Mouse (Mus musculus) cerebellum, adult 11 months (tissue): Measurements from ENCODE around the gene Mybphl.

Experiments used
- DNase-seq: peaks from one replicate; pipeline ENCODE4 v3.0.0; 2022

Gene Mybphl

GRCm38 (mm10) chr3:108372691-108373090 lies 8.0 kb downstream of the Mybphl start:
- DNase-seq = no peak

GRCm38 (mm10) chr3:108378875-108379663 lies 14.4 kb downstream of the Mybphl start:
- no peak for DNase-seq

- no peak for DNase-seq
Observed at GRCm38 (mm10) chr3:108380695-108381094, 16.0 kb downstream of the Mybphl start.

DNA sequence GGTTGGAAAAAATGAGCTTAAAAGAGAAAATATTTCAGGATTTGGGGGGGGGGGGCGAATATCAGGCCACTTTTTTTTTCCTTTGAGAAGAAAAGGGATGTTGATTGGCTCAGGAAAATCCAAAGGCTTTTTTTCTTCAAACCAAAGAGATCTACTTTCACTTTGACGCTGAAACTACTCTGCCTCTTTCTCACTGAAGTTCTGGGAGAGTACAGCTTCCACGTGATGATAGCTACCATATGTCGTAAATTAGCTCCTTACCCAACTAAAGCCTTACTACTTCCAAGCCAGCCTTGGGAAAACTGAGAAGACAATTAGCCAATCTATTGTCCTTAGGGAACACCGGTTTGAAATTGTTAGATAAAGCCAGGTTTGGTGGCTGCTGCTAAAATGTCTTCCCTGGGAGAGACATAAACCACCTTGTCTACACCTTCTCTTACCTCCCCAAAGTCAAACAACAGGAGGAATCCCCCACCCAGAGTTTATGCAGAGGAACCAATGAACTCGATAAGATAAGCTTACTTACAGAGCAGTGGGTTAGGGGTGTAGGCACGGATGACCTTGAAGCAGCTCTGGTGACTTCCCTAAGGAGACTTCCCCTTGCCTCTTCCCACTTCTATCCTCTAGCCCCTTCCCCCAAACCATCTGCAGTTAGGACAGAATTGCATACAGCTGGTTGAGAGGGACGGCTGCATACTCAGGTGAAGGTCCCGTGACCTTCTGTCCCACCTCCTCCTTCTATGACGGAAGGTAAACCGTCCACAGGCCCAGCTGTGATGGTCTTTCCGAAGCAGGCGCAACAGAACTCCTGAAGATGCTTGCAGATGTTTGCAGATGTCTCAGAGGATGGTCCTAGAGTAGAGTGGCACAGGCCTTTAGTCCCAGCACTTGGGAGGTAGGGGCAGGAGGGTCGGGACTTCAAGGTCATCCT lies 17.5 kb downstream of the Mybphl start:
- no peak for DNase-seq

- DNase-seq = peak; percentile 67
Observed at GRCm38 (mm10) chr3:108383485-108384354, 19.0 kb downstream of the Mybphl start, which contains the start of gene Psrc1. Psrc1 (plus strand) TSS chr3:108383839.

GRCm38 (mm10) chr3:108384425-108384824 lies 19.7 kb downstream of the Mybphl start:
- DNase-seq = no peak

- DNase-seq = no peak
Observed at GRCm38 (mm10) chr3:108386186-108386585, 21.5 kb downstream of the Mybphl start.

DNA sequence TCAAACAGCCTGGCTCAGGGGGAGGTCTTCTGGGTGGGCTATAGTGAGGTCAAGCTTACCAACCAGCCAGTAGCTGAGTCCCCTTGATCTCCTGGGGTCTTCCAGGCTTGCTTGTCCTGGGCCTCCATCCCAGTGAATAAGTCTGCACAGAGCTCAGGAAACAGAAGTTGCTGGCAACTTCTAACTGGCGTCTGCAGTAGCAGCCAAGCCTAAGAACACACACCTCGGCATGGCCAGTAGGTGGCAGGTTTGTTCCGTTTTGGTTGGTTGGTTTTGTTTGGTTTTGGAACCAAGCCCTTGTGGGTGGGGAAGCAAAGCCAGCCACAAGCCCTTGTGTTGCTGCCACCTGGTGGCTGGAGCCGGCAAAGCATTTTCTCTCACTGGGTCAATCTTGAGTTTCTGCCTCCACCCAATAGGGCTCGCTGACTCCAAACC lies 24.4 kb downstream of the Mybphl start:
- DNase-seq = peak; percentile 93

DNA sequence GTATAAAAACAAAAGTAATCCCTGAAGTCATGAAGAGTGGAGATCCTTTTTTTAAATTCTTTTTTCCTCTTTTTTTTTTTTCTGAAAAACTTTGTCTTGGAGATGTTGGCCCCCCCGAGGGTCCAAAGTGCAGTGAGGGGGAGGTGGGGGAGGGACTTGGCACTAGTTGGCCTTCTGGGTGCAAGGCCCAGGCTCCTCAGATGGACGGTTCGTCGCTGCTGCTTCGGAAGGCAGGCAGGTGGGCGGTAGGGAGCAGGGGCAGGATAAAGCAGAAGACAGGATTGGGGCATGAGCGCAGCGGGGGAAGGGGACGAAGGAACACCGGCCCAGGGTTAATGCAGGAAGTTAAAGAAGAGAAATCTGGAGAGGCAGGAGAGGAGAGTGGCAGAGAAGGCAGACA lies 27.6 kb downstream of the Mybphl start:
- no peak for DNase-seq

GRCm38 (mm10) chr3:108392793-108393192 lies 28.1 kb downstream of the Mybphl start:
- DNase-seq = no peak

DNA sequence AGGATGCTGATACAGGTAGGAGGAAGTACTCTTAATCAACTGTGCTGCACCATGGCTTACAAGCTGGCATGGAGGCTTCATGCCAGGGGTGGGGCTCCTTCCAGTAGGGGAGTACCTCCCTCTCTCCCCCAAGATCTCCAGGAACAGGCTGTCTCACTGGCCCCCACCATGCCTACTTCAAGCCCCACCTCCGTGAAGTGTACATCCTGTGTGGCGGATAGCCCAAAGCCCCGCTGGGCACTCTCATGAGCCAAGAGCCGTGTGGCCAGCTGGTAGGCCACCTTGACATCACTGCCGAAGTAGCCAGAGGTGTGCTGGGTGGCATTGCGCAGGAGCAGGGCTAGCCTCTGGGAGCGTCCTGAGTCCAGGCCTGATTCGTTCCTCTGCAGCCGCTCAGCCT lies 33.6 kb downstream of the Mybphl start:
- no peak for DNase-seq

DNA sequence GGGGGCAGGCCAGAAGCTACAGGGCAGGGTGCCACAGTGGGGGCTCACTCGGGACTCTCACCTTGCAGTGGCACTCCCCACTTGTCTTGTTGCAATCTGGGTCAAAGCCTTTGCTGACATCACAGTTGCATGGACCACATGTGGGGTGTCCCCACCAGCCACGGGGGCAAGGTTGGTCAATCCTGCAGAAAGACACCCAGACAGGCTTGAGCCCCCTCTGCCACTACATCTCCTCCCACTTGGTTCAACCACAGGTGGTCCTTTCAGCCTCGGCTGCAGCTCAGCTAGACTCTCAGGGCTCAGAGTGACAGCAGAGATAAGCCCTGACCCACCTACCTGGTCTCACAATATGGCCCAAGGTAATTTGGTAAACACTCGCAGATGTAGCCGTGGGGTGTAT lies 35.7 kb downstream of the Mybphl start:
- no peak for DNase-seq

GRCm38 (mm10) chr3:108401692-108402527 lies 37.2 kb downstream of the Mybphl start:
- peak; percentile 96 for DNase-seq

- DNase-seq = peak; percentile 35
Observed at GRCm38 (mm10) chr3:108402528-108402920, 37.8 kb downstream of the Mybphl start.

GRCm38 (mm10) chr3:108405536-108406305 lies 41.0 kb downstream of the Mybphl start:
- no peak for DNase-seq

GRCm38 (mm10) chr3:108406306-108406885 lies 41.7 kb downstream of the Mybphl start:
- no peak for DNase-seq

GRCm38 (mm10) chr3:108408517-108409008 lies 43.9 kb downstream of the Mybphl start:
- DNase-seq = no peak

DNA sequence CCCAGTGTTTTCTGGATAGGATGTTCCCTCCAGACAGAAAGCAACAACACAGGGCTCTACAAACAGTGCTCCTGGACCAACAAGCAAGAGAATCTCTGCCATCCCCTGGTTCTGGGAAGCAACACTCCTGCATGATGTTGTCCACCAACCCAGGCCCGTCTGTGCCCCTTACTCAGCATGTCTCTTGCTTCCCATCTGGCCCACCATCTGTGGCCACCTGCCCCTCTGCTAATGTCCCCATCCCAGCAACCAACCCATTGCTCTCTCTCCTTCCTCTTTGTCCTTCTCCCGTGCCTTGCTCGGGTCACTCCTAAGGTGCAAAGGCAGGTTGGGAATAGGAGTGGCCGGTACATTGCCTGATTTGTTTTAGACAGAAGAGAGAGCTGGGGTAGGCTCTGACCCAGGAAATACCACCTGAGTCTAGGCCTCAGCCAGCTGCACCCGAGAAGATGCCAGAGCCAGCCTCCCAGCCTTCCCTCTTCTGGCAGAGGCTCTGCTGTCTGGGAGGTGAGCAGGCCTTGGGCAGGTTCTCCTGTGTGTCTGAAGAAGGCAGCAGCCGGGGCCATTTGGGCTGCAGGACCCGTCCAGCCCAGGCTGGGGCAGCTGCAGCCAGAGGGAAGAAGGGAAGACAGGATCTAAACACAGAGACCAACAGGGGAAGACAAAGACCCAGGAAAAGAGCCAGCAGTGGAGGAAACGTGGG lies 45.1 kb downstream of the Mybphl start:
- DNase-seq = peak; percentile 38

- DNase-seq = no peak
Observed at GRCm38 (mm10) chr3:108410359-108410714, 45.6 kb downstream of the Mybphl start.
